Mouse (Mus musculus): ENCODE measurements around the gene Ufc1.
A peak's percentile ranks its signal among the peaks of the same experiment; 100 is the strongest.
"Not testable (repeated sequence)": the region's sequence is repeated elsewhere in the genome, so short reads cannot be mapped to it uniquely, and the experiment has no call there.

The Ufc1 gene

DNA sequence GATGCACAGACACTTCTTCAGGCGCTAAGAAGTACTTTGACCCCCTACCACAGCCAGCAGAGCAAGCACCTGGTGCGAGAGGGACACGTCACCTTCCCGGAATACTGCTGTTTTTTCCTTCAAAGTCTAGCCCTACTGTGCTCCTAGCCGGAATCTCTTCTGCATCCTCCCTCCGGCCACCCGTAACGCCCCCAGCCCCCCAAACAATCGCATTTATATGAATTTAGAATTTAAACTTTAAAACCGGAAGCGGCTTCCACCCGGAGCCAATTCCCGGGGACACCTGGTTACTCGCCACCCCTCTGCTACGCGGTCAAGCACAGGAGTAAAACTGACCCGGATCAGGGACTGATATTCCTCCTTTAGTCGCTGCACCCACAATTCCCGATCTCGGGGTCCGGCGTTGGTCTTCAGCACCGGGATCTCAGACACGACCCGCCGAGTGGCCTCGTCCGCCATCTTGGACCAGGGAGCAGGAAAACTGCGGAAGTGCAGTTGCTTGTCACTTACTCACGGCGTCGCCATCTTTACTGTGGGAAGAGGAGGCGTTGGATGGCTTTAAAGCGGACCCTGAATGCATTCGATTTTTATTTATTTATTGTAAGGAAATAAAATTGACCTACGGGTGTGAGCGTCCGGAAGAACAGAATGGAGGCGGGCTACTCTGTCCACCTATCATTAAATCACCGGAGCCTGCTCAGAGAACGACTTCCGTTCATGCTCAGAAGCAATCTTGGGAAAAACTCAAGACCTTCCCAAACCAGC is at the start of gene Ufc1:
Ufc1 (minus strand) TSS at position 727 of the 765 bp plus-strand sequence.
- DNase-seq (ENCODE audit: low spot score): peak; percentile 82

DNA sequence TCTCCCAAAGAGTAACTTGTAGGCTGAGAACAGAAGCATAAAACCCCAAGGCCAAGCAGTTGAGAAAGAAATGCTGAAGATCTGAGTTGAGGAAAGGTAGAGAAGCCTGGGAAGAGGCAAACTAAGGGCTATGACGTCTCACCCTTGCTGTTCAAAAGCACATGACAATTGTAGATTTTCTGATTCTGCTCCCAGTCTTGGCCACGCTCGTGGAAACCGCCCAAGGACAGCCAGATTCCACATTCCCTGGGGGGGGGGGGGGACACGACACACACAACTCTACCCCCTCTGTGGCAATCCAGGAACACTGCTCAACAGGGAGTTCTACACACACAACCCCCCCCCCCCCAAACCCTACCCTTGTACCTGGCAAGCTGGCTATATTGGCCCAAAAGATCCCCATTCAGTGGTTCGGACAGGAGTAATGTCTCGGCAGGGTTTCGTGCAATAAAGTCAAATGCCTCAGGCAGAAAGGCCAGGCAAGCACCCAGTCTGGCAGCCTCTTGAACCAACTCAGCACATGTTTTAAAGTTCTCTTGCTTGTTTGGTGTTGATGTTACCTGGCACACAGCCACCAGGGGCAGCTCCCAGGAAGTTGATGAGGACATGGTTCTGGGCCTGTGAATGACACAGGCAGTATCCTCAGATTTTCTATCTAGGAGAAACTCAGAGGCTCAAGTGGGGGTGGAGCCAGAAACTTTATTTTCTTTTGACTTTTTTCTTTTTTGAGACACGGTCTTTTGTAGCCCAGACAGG is 49.3 kb upstream of the Ufc1 start:
- peak; percentile 70 for DNase-seq (ENCODE audit: low spot score)

DNA sequence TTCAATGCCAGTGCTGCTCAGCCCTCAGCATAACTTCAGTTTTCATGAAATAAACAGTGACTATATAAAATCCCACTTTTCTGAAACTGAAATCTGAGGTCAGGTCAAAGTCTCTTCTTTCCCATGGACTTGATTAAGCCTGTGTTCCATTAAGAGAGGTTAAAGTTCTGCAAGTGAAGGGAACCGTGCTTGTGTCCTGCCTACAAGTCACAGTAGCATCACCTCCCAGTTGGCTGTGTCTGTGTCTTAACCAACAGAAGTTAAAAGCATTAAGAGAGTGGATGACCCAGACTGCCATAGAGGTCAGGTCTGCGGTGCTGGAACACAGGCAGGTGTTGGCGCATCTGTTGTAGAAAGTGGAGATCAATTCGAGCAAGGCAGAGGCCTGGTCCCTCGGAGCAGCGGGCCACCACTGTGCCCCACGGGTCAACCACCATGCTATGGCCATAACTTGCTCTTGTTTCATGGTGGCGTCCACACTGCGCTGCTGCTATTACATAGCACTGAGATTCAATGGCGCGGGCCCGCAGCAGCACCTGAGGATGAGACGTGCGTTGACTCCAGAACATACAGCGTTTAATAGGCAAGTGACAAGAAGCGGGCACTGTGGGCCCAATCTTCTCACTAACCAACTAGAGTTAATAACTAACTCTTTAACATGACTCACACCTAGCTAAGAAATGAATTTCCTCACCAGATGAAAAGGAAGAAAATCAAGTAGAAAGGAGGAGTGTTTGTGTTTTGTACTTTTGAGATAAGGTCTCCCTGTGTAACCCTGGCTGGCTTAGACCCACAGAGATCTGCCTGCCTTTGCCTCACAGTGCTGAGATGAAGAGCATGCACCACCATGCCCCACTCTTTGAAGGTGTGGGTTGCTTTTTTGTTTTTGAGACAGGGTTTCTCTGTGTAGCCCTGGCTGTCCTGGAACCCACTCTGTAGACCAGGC is 47.7 kb upstream of the Ufc1 start:
- DNase-seq (ENCODE audit: low spot score): no peak

DNA sequence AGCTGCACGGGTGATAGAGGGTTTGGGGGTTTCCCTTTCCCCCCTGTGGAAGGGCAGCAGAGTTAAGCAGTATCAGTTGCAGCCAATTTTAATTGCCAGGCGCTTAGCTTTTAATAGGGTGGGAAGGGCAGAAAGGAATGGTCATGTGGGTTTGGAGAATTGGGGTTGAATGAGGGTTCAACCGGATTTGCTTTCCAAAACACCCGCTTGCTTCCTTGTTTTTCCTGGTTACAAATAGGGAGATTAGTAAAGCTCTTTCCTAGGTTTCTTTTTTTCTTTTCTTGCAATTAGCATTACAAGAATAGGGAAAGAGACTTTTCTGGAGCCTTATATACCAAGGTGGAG is 35.4 kb upstream of the Ufc1 start:
- no peak for DNase-seq (ENCODE audit: low spot score)

DNA sequence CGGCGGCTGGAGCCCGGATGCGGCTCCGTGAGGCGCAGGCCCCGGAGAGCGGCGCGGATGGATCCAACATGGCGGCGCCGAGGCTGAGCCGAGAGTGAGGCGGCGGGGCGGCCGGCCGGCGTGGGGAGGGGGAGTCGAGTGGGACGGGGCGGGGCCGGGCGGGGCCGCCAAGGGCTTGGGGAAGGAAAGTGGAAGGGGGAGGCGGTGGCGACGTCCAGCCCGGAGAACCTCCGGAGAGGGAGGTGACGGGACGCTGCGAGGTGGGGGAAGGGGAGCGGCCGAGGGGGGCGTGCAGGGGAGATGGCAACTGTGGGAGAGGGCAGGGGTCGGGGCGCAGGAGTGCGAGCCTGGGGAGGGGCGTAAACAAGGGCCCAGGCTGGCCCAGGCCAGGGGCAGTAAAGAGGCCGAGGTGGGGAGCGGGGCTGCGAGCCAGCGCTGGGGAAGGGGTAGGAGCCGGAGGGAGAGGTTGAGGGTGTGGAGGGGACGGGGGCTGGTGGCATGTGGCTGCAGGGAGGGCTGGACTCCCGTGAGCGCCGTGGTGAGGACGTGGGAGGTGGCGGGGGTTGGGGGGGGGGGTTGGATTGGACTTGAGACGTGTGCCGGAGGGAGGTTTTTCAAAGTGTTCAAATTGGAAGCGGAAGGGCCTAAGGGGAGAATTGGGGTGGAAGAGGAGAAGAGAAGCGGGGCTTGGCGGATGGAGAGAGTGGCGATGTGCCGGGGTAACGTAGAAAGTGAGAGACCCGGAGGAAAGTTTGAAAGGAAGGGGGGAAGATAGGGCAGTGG is 34.8 kb upstream of the Ufc1 start:
- peak; percentile 86 for DNase-seq (ENCODE audit: low spot score)

DNA sequence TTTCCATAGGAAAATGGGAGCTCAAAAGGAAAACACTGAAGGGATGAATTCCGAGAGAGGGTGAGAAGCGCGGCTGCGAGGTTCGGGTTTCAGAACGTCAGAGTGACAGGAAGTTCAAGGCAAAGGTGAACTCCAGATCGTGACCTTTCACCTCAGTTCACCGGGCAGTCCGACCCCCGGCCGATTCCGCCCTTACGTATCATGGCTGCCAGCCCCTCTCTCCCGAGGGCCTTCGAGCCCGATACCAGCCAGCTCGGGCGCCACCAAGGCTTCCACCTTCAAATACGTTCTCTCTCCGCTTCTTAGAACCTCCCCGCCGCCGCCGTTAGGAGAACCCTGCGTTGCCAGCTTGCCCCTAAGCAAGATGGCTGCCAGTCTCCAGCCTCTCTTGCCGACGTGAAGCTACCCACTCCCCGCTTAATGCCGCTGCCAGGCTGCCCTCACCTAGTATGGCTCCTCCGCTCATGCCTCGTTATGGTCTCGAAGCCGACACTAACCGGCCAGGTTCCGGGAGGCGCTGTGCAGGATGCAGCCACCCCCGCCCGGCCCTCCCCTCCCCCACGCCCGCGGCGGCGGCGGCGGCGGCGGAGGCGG is 34.1 kb upstream of the Ufc1 start, which contains the start of gene Dedd:
Dedd (plus strand) TSS at position 307 of the 594 bp plus-strand sequence.
- peak; percentile 84 for DNase-seq (ENCODE audit: low spot score)

DNA sequence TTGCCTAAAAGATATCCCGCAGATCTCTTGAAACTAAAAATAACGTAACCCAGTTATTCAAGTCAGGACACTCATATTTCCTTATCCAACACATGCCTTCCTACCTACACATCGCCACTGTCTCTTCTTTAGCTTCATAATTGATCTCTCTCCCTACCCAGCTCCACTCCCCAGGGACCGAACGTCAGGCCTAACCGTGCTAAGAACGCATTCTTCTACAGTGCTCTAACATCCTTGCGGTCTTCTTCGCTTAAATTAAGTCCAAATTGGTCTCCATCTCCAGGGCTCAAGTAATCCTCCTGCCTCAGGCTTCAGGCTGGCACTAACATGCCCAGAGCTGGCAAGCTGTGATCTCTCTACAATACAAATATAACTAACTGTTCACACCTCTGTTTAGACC is 33.4 kb upstream of the Ufc1 start:
- DNase-seq (ENCODE audit: low spot score): no peak

DNA sequence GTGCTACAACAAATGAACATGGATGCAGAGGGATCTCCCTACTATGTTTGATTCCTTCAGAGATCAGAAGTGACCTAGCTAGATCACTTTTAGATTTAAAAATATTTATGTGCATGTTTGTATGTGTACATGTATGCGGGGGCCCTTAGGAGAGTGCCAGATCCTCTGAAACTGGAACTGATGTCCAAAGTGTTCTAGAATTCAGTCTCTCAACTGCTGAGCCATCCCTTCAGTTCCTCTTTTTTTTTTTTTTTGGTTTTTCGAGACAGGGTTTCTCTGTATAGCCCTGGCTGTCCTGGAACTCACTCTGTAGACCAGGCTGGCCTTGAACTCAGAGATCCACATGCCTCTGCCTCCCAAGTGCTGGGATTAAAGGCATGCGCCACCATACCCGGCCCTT is 31.8 kb upstream of the Ufc1 start:
- DNase-seq (ENCODE audit: low spot score): not testable (repeated sequence)

DNA sequence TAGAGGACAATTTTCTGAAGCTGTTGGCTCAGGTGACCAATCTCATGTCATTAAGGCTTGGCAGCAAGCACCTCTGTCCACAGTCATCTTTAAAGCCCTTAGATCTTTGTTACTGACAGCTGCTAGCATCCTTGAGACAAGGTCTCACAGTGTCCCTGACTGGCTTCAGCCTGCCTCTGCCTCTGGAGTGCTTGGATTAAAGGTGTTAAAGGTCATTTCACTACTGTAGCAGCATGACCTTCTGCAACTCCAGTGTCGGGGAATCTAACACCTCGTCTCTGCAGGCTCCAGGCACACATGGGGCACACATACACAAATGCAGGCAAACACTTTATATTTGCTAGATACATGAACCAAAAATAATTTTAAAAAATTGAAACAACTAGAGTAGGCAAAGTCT is 30.7 kb upstream of the Ufc1 start:
- DNase-seq (ENCODE audit: low spot score): no peak

DNA sequence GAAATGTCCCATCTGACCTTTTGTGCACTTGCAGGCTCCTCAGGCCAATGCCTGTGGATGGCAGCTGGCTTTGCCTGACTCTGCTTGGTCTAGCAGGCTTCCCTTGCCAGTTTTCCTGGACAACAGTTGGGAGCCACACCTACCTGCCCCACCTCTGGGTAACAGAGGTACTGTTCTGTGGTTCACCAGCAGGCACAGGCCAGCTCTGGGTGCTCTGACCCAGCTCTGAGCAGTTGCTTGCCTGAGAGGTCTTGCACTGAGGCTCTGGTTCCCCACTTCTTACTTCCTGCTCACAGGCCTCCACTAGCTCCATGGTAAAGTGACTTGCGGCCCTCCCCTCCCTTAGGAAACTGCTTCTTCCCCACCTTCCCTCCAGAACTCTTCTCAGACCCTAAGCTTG is 27.2 kb upstream of the Ufc1 start:
- DNase-seq (ENCODE audit: low spot score): no peak

DNA sequence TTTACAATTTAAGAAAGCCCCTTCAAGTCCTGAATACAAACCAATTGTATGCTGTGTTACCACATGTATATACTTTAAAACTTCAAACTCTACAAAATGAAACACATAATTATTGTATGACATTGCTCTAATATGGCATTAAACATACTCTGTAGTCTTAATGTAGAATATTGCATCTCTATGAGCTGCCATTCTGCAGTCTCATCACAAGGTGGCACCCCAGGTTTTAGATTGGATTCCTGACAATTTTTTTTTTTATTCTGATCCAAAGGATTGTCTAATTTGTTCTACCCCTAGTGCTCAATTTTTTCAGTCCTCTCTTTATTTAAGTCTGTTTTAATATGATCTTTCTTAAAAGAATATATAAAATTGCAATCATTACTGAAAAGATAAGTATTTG is 26.6 kb upstream of the Ufc1 start:
- DNase-seq (ENCODE audit: low spot score): no peak

DNA sequence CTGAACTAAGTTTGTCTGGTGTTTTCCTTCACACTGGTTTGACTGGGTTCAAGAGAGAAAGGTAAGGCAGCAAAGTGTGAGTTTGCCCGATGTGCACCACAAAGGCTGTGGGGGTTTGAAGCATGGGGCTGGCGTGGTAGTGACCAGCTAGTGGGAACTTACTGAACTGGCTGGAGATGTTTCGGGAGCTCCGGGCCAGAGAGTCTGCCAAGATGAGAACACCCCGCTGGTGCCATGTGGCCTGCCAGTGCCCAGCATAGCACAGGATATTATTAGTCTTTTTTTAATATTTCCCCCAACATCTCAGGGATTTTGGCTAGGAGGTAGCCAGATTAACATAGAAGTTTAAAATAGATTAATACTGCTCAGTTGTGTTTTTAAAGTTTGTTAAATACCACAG is 25.3 kb upstream of the Ufc1 start:
- no peak for DNase-seq (ENCODE audit: low spot score)

DNA sequence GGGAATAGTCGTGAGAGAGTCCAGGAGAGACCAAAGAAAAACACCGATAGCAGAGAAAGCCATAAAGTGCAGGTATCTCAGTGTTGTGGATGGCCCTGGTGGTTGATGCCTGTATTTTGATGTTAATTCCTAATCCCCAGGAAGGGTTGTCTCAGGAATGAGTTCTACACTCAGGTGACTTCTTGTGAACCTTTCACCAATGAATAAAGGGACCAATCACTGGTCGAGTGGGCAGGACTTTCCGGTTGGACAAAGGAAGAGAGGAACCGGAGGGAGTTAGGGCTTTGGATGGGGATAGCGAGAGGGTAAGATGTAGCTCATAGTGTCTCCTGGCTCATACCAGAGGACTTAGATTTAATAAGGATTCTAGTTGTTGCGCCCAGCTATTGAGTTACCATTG is 24.9 kb upstream of the Ufc1 start:
- DNase-seq (ENCODE audit: low spot score): no peak

DNA sequence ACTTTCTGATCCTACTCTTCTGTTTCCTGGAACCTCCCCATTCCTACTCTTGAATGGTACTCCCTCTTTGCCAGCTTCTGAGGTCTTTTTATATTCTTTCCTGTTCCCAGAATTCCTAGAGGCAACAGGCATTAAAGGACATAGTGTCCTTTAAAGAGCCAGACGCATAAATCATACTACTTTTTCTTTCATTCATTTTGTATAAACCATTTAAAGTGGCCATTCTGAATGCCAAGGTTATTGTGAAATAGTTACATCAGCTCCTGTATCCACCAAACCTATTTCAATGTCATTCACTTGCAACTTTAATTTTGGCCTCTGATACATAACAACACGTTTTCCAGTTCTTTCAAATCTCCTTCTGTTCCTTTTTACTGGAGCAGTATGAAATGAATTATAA is 14.5 kb upstream of the Ufc1 start:
- no peak for DNase-seq (ENCODE audit: low spot score)

DNA sequence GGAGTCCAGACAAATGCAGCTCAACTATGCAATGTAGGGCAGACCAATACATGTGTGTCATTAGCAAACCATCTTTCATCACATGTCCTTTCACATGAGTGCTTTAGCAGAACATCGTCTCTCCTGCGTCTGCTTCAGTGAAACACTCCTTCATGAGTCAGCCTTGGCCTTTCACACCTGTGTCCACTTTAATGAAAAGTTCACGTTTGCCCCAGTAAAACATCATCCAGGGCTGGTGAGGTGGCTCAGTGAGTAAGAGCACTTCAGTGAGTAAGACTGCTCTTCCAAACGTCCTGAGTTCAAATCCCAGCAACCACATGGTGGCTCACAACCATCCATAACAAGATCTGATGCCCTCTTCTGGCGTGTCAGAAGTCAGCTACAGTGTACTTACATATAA is 11.3 kb upstream of the Ufc1 start:
- not testable (repeated sequence) for DNase-seq (ENCODE audit: low spot score)

DNA sequence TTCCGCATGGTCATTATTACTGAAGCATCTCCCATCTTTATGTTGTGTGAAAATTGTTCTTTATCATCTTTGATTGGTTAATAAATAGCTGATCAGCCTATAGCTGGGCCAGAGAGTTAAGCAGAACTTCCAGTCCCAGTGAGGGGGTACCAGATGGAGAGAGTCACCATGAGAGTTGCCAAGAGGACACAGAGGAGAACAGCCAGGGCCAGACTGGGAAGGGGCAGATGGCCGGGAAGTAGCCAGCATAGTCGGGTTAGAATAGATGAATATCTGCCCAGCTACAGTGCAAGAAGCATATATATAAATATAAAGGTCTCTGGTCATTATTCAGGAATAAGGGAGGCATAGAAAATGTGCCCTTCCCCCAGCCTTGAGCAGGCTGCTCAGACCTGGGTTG is 3.4 kb upstream of the Ufc1 start:
- DNase-seq (ENCODE audit: low spot score): no peak

DNA sequence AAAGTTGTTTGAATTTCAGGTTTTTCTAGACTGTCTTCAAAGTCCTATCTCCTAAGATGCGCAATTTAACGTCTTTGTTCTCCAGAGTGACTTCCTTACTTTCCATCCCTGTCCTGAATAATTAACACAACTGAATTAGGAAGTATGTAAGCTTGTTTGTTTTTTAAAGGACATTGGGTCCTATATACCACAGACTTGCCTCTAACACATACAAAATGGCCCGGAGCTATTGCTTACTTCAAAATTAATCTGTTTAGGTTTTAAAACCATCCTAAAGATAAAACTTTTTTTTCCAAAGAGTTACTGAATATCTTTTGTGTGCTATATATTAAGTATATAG is 209 bp upstream of the Ufc1 start:
- DNase-seq (ENCODE audit: low spot score): no peak

DNA sequence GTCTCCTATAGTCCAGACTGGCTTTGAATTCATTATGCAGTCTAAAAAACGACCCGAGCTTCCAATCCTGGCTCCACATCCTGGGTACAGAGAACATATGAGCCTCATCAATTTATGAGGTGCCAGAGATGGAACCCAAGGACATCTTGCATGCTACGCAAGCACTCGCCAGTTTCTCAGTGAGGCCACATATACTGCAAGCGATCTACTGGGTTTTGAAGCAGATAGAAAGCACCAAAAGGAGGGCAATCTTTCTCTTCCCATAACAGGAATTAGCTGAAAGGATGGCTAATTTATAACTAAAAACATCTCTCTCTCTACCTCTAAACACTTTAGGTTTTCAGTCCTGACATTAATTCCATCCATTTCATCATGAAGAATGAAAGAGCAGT is 922 bp downstream of the Ufc1 start:
- peak; percentile 34 for DNase-seq (ENCODE audit: low spot score)

DNA sequence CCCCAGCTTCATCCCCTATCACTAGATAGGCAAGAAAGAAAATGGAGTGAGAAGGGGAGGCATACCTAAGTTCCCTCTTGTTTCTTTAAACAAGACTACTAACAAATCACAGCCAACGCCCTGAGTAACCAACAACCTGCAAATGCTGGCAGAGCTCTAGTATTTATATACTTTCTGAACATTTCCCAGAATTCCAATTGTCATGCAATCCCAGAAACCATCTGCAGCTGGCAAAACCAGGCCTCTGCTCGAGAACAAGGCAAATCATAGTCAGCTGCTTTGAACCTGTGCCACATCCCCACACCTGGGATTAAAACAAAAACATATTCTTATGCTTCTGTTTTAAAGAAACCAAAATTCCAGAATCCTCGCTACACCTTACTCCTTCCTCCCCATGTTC is 1.5 kb downstream of the Ufc1 start:
- no peak for DNase-seq (ENCODE audit: low spot score)

DNA sequence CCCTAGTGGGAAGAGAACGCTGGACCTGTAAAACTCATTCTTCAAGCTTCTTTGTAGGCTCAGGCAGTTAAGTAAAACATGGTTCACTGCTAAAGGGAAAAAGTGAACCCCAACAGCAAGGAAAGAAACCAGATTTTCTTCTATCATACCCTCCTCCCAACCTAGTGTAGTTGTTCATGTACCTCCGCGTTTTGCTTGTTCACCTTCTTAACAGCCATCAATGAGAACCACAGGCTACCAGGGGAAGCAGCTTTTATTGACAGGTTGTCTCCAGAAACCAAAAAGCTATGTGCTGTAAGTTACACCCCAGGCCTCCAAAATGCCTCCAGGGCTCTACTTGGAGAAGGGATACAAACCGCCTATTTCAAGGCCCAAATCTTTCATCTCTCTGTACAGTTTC is 6.5 kb downstream of the Ufc1 start:
- DNase-seq (ENCODE audit: low spot score): no peak
